Mouse (Mus musculus) hindbrain, postnatal 0 days (tissue): ENCODE data around the gene Sod1. TPM values are rescaled to one million over a fixed set of nuclear protein-coding genes. Genes with fewer than 3 reads are reported as not detected.
A peak's percentile ranks its signal among the peaks of the same experiment; 100 is the strongest.

Source experiments
- ATAC-seq: fragments of 200-750 bp; cut with Nextera tagmentation; 2 replicates; pipeline ENCODE4 v1.8.0; 2017; ENCODE audit warnings: mild to moderate bottlenecking, moderate TSS enrichment, moderate library complexity
- DNase-seq: peaks from one replicate; pipeline ENCODE4 v3.0.0-alpha.2; 2015; ENCODE audit warnings: low spot score
- H3K27ac ChIP-seq: fragments of 300-500 bp; sonication (generic); 2 replicates; pipeline ENCODE4 v1.5.1; 2014; ENCODE audit warnings: mild to moderate bottlenecking
- H3K27me3 ChIP-seq: fragments of 300-500 bp; sonication (generic); 2 replicates; pipeline ENCODE4 v1.6.1; 2014; ENCODE audit warnings: low read length, mixed read lengths; ENCODE audit not compliant: insufficient read depth
- H3K36me3 ChIP-seq: fragments of 300-500 bp; sonication (generic); 2 replicates; pipeline ENCODE4 v1.6.1; 2014; ENCODE audit warnings: low read length, mixed read lengths; ENCODE audit not compliant: insufficient read depth
- H3K4me1 ChIP-seq: fragments of 300-500 bp; sonication (generic); 2 replicates; pipeline ENCODE4 v1.6.1; 2014; ENCODE audit warnings: antibody characterized with exemption, low read length, mixed read lengths; ENCODE audit not compliant: insufficient read depth
- H3K4me2 ChIP-seq: fragments of 300-500 bp; sonication (generic); 2 replicates; pipeline ENCODE4 v1.6.1; 2014; ENCODE audit warnings: low read depth, mild to moderate bottlenecking, low read length, moderate library complexity, mixed read lengths
- H3K4me3 ChIP-seq: fragments of 300-500 bp; sonication (generic); 2 replicates; pipeline ENCODE4 v1.5.1; 2014; ENCODE audit warnings: low read length
- H3K9ac ChIP-seq: fragments of 300-500 bp; sonication (generic); replicated peaks from 2 replicates; pipeline ENCODE4 v1.6.1; 2014; ENCODE audit warnings: mild to moderate bottlenecking, low read length, moderate library complexity, mixed read lengths
- H3K9me3 ChIP-seq: fragments of 300-500 bp; sonication (generic); 2 replicates; pipeline ENCODE4 v1.6.1; 2016; ENCODE audit warnings: low read length, mixed read lengths
- CTCF ChIP-seq: IDR thresholded peaks from 2 replicates; pipeline ENCODE4 v1.5.1; 2016; ENCODE audit warnings: antibody characterized with exemption, control low read depth, low read depth
- WGBS: fragments of 180-500 bp; shearing (Covaris S2); extraction: QIAGEN DNeasy Blood & Tissue Kit; methylation state at CpG from one replicate; pipeline ENCODE4 v1.1.7; 2014; 5-methylcytosine and 5-hydroxymethylcytosine counted together
- polyA plus RNA-seq: library from polyadenylated mRNA; unstranded; fragments of >200 nt; fragmentation: Nextera tagmentation; extraction: Ambion mirVana; gene quantifications from 2 replicates; pipeline ENCODE4 v1.2.1, GENCODE M21; 2015
- total RNA-seq: library from RNA; depleted of rRNA; stranded (reverse); fragments of >200 nt; gene quantifications from 2 replicates; pipeline ENCODE4 v1.2.3, GENCODE M21; 2014

Sod1 gene
- total and polyA plus RNA-seq, 2 experiments from 2014 or later = 185 to 1,323 TPM

DNA sequence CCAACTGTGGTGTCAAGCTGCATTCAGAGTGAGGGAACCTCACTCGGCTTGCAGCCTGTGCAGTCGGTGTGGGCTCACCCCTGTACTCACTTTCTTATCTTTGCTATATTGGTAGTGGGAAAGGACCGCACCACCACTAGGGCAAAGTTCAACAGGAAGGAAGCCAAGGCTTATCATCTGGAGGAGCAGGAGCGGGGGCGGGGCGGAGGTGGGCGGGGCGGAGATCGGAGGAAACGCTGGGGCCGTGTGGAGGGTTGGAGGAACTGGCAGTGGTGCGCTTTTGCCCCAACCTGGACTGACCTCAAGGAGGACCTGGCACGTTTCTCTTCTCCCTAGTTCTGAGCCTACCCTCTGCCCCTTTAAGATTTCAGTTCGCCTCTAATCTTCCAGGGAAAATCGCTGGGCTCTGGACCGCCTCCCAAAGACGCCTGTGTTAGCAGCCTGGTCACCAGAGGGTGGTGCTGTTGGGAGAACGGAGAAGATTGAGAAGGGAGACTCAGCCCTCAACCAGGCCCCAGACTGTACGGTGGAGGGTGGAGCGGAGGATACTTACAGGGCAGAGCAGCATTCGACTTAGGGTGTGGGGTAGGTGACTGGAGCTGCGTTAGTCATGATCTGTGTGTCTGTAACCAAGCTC lies 23.1 kb upstream of the Sod1 start:
- Histone ChIP-seq H3K36me3 (no peaks in the 10 kb centered on the region), H3K4me2 (peak overlapping the region; percentile 62), H3K27me3 (no peaks in the 10 kb centered on the region), H3K9me3 (no peaks in the 10 kb centered on the region), H3K9ac (peak overlapping the region; percentile 37), H3K4me1 (no peaks in the 10 kb centered on the region), H3K4me3 (peak overlapping the region; percentile 33), H3K27ac (no peak overlapping the region)
- DNase-seq = peak; percentile 85
- WGBS = 2% methylated on average over 22 of the region's 22 CpGs
- ATAC-seq = peak; percentile 95
- peak; percentile 75 for TF ChIP-seq CTCF

DNA sequence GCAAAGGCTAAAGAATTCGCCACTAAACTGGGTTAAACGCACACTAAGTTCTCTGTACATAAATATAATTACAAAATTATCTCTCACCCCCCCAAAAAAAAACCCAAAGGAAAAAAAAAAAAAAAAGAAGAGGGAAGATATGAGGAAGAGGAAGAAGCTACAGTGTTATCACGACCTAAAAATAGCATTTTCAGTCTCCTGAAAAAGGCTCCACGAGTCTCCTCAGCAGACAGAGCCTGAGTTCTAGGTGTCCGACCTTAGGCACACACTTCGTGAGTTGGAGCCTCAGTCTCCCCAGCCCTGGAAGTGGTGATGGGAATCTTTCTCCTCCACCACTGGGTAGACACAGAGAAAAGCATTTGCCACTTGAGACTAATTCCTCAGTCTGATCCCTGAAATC lies 21.9 kb upstream of the Sod1 start:
- TF ChIP-seq CTCF = no peak
- no peaks in the 10 kb centered on the region for H3K4me1 ChIP-seq
- 92% methylated on average over 6 of the region's 6 CpGs for WGBS
- no peaks in the 10 kb centered on the region for H3K27me3 ChIP-seq
- H3K4me2 ChIP-seq = no peak overlapping the region
- ATAC-seq (no peak), DNase-seq (no peak)
- no peaks in the 10 kb centered on the region for H3K9me3 ChIP-seq
- H3K36me3 ChIP-seq = no peaks in the 10 kb centered on the region
- no peak overlapping the region for H3K9ac ChIP-seq
- H3K27ac ChIP-seq = no peak overlapping the region
- H3K4me3 ChIP-seq = no peak overlapping the region

DNA sequence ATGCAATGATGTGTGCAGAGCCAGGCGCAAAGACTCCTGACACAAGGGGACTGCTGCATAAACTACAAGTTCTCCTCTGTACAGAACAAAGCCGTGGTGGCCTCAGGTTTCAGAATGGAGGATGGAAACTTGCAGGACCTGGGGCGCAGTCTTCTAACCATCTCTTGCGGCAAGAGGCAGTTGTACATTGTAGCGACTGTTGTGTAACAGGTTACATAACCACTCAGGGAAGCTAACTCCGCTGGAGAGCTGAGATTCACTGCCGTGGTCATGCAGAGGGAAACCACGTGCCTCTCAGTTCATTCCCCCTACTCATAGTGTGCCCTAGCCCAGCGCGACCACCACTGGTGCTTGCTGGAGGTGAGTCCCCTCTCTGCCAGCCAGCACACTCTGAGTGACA lies 21.4 kb upstream of the Sod1 start:
- no peaks in the 10 kb centered on the region for H3K27me3 ChIP-seq
- WGBS = 86% methylated on average over 10 of the region's 10 CpGs
- no peak overlapping the region for H3K9ac ChIP-seq
- H3K4me1 ChIP-seq = no peaks in the 10 kb centered on the region
- ATAC-seq = no peak
- DNase-seq = no peak
- no peaks in the 10 kb centered on the region for H3K9me3 ChIP-seq
- no peak for TF ChIP-seq CTCF
- no peak overlapping the region for H3K4me3 ChIP-seq
- H3K4me2 ChIP-seq = no peak overlapping the region
- H3K27ac ChIP-seq = no peak overlapping the region
- H3K36me3 ChIP-seq = no peaks in the 10 kb centered on the region

GRCm38 (mm10) chr16:90202140-90202539 lies 18.4 kb upstream of the Sod1 start:
- H3K27ac ChIP-seq = no peak overlapping the region
- DNase-seq (no peak), ATAC-seq (no peak)
- H3K4me3 ChIP-seq = no peak overlapping the region
- H3K36me3 ChIP-seq = no peaks in the 10 kb centered on the region
- WGBS = 76% methylated on average over 19 of the region's 19 CpGs
- no peaks in the 10 kb centered on the region for H3K9me3 ChIP-seq
- no peaks in the 10 kb centered on the region for H3K27me3 ChIP-seq
- no peak overlapping the region for H3K4me2 ChIP-seq
- no peak overlapping the region for H3K9ac ChIP-seq
- H3K4me1 ChIP-seq = no peaks in the 10 kb centered on the region
- no peak for TF ChIP-seq CTCF

DNA sequence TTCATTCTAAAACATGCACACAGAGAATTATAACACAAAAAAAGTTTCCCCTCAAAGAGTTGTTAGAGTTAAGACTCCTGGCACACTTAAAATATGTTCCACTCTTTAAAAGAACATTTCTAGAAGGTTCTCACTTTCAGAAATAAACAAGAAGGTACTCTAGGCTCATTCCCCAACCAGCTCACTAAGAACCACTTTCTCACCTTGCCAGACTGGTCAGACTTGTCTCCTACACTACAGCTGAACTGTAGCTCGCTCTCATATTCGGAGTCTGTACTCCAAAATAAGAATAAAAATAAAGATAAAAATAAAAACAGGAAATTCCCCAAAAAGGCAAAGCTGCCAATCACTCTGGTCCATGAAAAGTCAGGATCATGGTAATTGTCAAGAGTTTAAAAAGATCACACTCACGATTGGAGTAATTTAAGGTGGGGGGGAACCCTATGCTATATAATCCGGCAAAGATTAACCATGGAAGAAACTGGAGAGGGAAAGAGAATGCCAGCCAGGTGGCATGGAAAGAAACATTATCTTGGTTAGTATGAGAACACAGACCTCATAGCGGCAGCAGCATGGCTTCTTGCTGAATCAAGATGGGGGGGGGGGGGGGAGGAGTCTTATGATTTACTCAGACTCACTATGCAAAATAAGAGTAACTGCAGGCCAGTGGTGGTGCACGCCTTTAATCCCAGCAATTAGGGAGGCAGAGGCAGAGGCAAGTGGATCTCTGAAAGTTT lies 17.2 kb upstream of the Sod1 start:
- no peak for TF ChIP-seq CTCF
- Histone ChIP-seq H3K36me3 (no peaks in the 10 kb centered on the region), H3K4me1 (no peaks in the 10 kb centered on the region), H3K27ac (no peak overlapping the region), H3K4me2 (no peak overlapping the region), H3K4me3 (no peak overlapping the region), H3K9me3 (no peaks in the 10 kb centered on the region), H3K27me3 (no peaks in the 10 kb centered on the region), H3K9ac (no peak overlapping the region)
- DNase-seq = no peak
- WGBS = 90% methylated on average over 6 of the region's 6 CpGs
- no peak for ATAC-seq

GRCm38 (mm10) chr16:90204868-90205267 lies 15.7 kb upstream of the Sod1 start:
- ATAC-seq (no peak), DNase-seq (no peak)
- Histone ChIP-seq H3K9ac (no peak overlapping the region), H3K36me3 (no peaks in the 10 kb centered on the region), H3K4me2 (no peak overlapping the region), H3K4me3 (no peak overlapping the region), H3K4me1 (no peaks in the 10 kb centered on the region), H3K27ac (no peak overlapping the region), H3K9me3 (no peaks in the 10 kb centered on the region), H3K27me3 (no peaks in the 10 kb centered on the region)
- WGBS = 99% methylated on average over 2 of the region's 2 CpGs
- TF ChIP-seq CTCF = no peak

GRCm38 (mm10) chr16:90208996-90209395 lies 11.6 kb upstream of the Sod1 start:
- Histone ChIP-seq H3K4me3 (no peak overlapping the region), H3K27me3 (no peaks in the 10 kb centered on the region), H3K36me3 (no peaks in the 10 kb centered on the region), H3K9me3 (no peaks in the 10 kb centered on the region), H3K4me1 (no peaks in the 10 kb centered on the region), H3K4me2 (no peak overlapping the region), H3K9ac (no peak overlapping the region), H3K27ac (no peak overlapping the region)
- ATAC-seq (no peak), DNase-seq (no peak)
- no peak for TF ChIP-seq CTCF
- WGBS = 81% methylated on average over 3 of the region's 3 CpGs
